In genomic region chr7:16895000-16895399, GRCm38 (mm10) we compare ENCODE assay signal across 8 mouse cellular contexts. TPM values are rescaled to one million over a fixed set of nuclear protein-coding genes. Genes with fewer than 3 reads are reported as not detected.
DNase-seq lines count a peak whose midpoint lies in the region; ATAC-seq lines count a peak whose summit lies in the region.

No protein-coding gene starts in this region.

- H3K27me3 ChIP-seq in intestine, embryonic 16.5 days (replicated peaks; ENCODE audit: control insufficient read depth, insufficient read depth, low read length): peaks cover 23% of the 10 kb centered on the region
- H3K27me3 ChIP-seq in liver, embryonic 13.5 days: peaks cover 62% of the 10 kb centered on the region

- ATAC-seq in intestine, embryonic 16.5 days: peak; percentile 20; the same call in 1 of the 2 replicates
- ATAC-seq in liver, embryonic 13.5 days (ENCODE audit: low read depth): 0 out of 2 replicates have a peak, but pooled peaks have one; percentile 4

- H3K27ac ChIP-seq in intestine, embryonic 16.5 days (ENCODE audit: low read length): no peak overlapping the region
- H3K27ac ChIP-seq in liver, embryonic 13.5 days: no peak overlapping the region

- H3K4me3 ChIP-seq in intestine, embryonic 16.5 days (ENCODE audit: low read length): peak overlapping the region; percentile 25
- H3K4me3 ChIP-seq in liver, embryonic 13.5 days (replicated peaks): 0 out of 2 replicates have a peak overlapping the region, but pooled peaks have one; percentile 4

- H3K4me2 ChIP-seq in intestine, embryonic 16.5 days (ENCODE audit: low read depth, low read length): peak overlapping the region; percentile 58
- peak overlapping the region; percentile 45 for H3K4me2 ChIP-seq in liver, embryonic 13.5 days

- H3K4me1 ChIP-seq in intestine, embryonic 16.5 days (ENCODE audit: control insufficient read depth, insufficient read depth, low read length): peaks cover 33% of the 10 kb centered on the region
- H3K4me1 ChIP-seq in liver, embryonic 13.5 days (replicated peaks): peaks cover 27% of the 10 kb centered on the region

- peak overlapping the region; percentile 43 for H3K9ac ChIP-seq in intestine, embryonic 16.5 days (ENCODE audit: low read depth, low read length)
- H3K9ac ChIP-seq in liver, embryonic 13.5 days: no peak overlapping the region

- H3K36me3 ChIP-seq in intestine, embryonic 16.5 days (ENCODE audit: control insufficient read depth, insufficient read depth, low read length): no peaks in the 10 kb centered on the region
- no peaks in the 10 kb centered on the region for H3K36me3 ChIP-seq in liver, embryonic 13.5 days

- peak; percentile 80 for DNase-seq in A20 (ENCODE audit: low read depth, low spot score)
- peak; percentile 75 to 77 for DNase-seq in adrenal gland, adult 18-20 months (ENCODE audit: low spot score in 2 of 2)
- DNase-seq in embryo, embryonic 11 days: peak; percentile 89
- DNase-seq in heart, adult 11 months: peak; percentile 97
- no peak for DNase-seq in liver, embryonic 13.5 days
- DNase-seq in naive thymus-derived CD4-positive, alpha-beta T cell, adult 2 months (ENCODE audit: low read depth): peak; percentile 76
- DNase-seq in testis, postnatal 10 days (ENCODE audit: low spot score): peak; percentile 91

- 2% methylated on average over 24 of the region's 24 CpGs for whole genome bisulfite sequencing in intestine, embryonic 16.5 days
- 2% methylated on average over 24 of the region's 24 CpGs for WGBS in liver, embryonic 13.5 days (ENCODE audit: insufficient replicate concordance)

- no peaks in the 10 kb centered on the region for H3K9me3 ChIP-seq in intestine, embryonic 16.5 days (ENCODE audit: control insufficient read depth, low read length)
- H3K9me3 ChIP-seq in liver, embryonic 13.5 days (replicated peaks): no peaks in the 10 kb centered on the region

RNA-seq across cellular contexts. Expression of gene Gng8, which starts 3.4 kb away (rescaled TPM):
- total RNA-seq in adrenal gland, adult 18-20 months (2021): under 1 TPM in 1 of 2 experiments, not detected in 1; 0.35 TPM
- 7.8 and 9.2 TPM in 2 replicates for polyA plus RNA-seq in intestine, embryonic 16.5 days (2015; fragmentation: Nextera tagmentation; extraction: Ambion mirVana)
- polyA plus RNA-seq in liver, embryonic 13.5 days (2015; fragmentation: Nextera tagmentation; extraction: Ambion mirVana): 0.67 and 0.81 TPM in 2 replicates

RNA-seq across cellular contexts. Expression of gene Ptgir, which starts 11.3 kb away (rescaled TPM):
- total RNA-seq in adrenal gland, adult 18-20 months (2021): 1 to 10 TPM in 1 of 2 experiments, under 1 TPM in 1; 0.96 to 1.1 TPM
- 2.5 and 3.2 TPM in 2 replicates for polyA plus RNA-seq in intestine, embryonic 16.5 days (2015; fragmentation: Nextera tagmentation; extraction: Ambion mirVana)
- polyA plus RNA-seq in liver, embryonic 13.5 days (2015; fragmentation: Nextera tagmentation; extraction: Ambion mirVana): 1.0 and 1.5 TPM in 2 replicates

RNA-seq across cellular contexts. Expression of gene Dact3, which starts 19.9 kb away (rescaled TPM):
- total RNA-seq in adrenal gland, adult 18-20 months (2021): 1 to 10 TPM; 3.1 to 3.8 TPM
- 1.6 and 1.7 TPM in 2 replicates for polyA plus RNA-seq in intestine, embryonic 16.5 days (2015; fragmentation: Nextera tagmentation; extraction: Ambion mirVana)
- 0.15 and 0.17 TPM in 2 replicates for polyA plus RNA-seq in liver, embryonic 13.5 days (2015; fragmentation: Nextera tagmentation; extraction: Ambion mirVana)

RNA-seq across cellular contexts. Expression of gene Calm3, which starts 28.9 kb away (rescaled TPM):
- 100 to 1,000 TPM; 227 to 234 TPM for total RNA-seq in adrenal gland, adult 18-20 months (2021)
- 163 and 171 TPM in 2 replicates for polyA plus RNA-seq in intestine, embryonic 16.5 days (2015; fragmentation: Nextera tagmentation; extraction: Ambion mirVana)
- polyA plus RNA-seq in liver, embryonic 13.5 days (2015; fragmentation: Nextera tagmentation; extraction: Ambion mirVana): 92.0 and 102 TPM in 2 replicates

RNA-seq across cellular contexts. Expression of gene Pnmal2, which starts 49.5 kb away (rescaled TPM):
- 10 to 100 TPM; 24.4 to 33.3 TPM for total RNA-seq in adrenal gland, adult 18-20 months (2021)
- 4.9 and 5.4 TPM in 2 replicates for polyA plus RNA-seq in intestine, embryonic 16.5 days (2015; fragmentation: Nextera tagmentation; extraction: Ambion mirVana)
- 0.34 and 0.61 TPM in 2 replicates for polyA plus RNA-seq in liver, embryonic 13.5 days (2015; fragmentation: Nextera tagmentation; extraction: Ambion mirVana)
